Mouse (Mus musculus) lung, postnatal 36 days (tissue): Measurements from ENCODE around the gene Vapa.
"Not testable (repeated sequence)": the region's sequence is repeated elsewhere in the genome, so short reads cannot be mapped to it uniquely, and the experiment has no call there.

Experiments used
- DNase-seq: peaks from one replicate; pipeline ENCODE4 v3.0.0; 2022; ENCODE audit warnings: mixed read lengths

Vapa gene

GRCm38 (mm10) chr17:65613463-65614412 lies at the start of gene Vapa:
TSS of gene Vapa (minus strand) at chr17:65613555.
- DNase-seq, result peak; percentile 98

- DNase-seq, result no peak
Measured at GRCm38 (mm10) chr17:65662662-65663061, 49.3 kb upstream of the Vapa start.

- DNase-seq, result no peak
Measured at GRCm38 (mm10) chr17:65658416-65658815, 45.1 kb upstream of the Vapa start.

GRCm38 (mm10) chr17:65657958-65658357 lies 44.6 kb upstream of the Vapa start:
- DNase-seq, result peak; percentile 90

GRCm38 (mm10) chr17:65656731-65657130 lies 43.4 kb upstream of the Vapa start:
- no peak for DNase-seq

GRCm38 (mm10) chr17:65656076-65656475 lies 42.7 kb upstream of the Vapa start:
- DNase-seq, result no peak

GRCm38 (mm10) chr17:65655608-65656007 lies 42.3 kb upstream of the Vapa start:
- peak; percentile 44 for DNase-seq

- DNase-seq, result no peak
Measured at GRCm38 (mm10) chr17:65650598-65650997, 37.2 kb upstream of the Vapa start.

GRCm38 (mm10) chr17:65649175-65649493 lies 35.8 kb upstream of the Vapa start:
- no peak for DNase-seq

GRCm38 (mm10) chr17:65648371-65649174 lies 35.2 kb upstream of the Vapa start:
- DNase-seq, result no peak

- DNase-seq, result no peak
Measured at GRCm38 (mm10) chr17:65647961-65648360, 34.6 kb upstream of the Vapa start.

GRCm38 (mm10) chr17:65647226-65647625 lies 33.9 kb upstream of the Vapa start:
- no peak for DNase-seq

GRCm38 (mm10) chr17:65643579-65643978 lies 30.2 kb upstream of the Vapa start:
- peak; percentile 45 for DNase-seq

GRCm38 (mm10) chr17:65643051-65643521 lies 29.7 kb upstream of the Vapa start:
- DNase-seq, result peak; percentile 88

- DNase-seq, result peak; percentile 16
Measured at GRCm38 (mm10) chr17:65642578-65642991, 29.2 kb upstream of the Vapa start.

- DNase-seq, result no peak
Measured at GRCm38 (mm10) chr17:65641734-65642218, 28.4 kb upstream of the Vapa start, which contains the start of gene Txndc2. TSS of gene Txndc2 (minus strand) at chr17:65642168.

GRCm38 (mm10) chr17:65639144-65639543 lies 25.8 kb upstream of the Vapa start:
- no peak for DNase-seq

- DNase-seq, result no peak
Measured at GRCm38 (mm10) chr17:65635715-65636360, 22.5 kb upstream of the Vapa start.

GRCm38 (mm10) chr17:65629943-65630342 lies 16.6 kb upstream of the Vapa start:
- DNase-seq, result no peak

GRCm38 (mm10) chr17:65628823-65629532 lies 15.6 kb upstream of the Vapa start:
- not testable (repeated sequence) for DNase-seq

- no peak for DNase-seq
Measured at GRCm38 (mm10) chr17:65626301-65626700, 12.9 kb upstream of the Vapa start.

- no peak for DNase-seq
Measured at GRCm38 (mm10) chr17:65625563-65625962, 12.2 kb upstream of the Vapa start.
